In genomic region chr5:88813188-88813587, GRCm38 (mm10) we compare ENCODE assay signal across 21 mouse cellular contexts. TPM values are rescaled to one million over a fixed set of nuclear protein-coding genes. Genes with fewer than 3 reads are reported as not detected.
DNase-seq lines count a peak whose midpoint lies in the region; ATAC-seq lines count a peak whose summit lies in the region.
"Had no signal": no experiment of that assay in that cellular context is flagged by ENCODE, and none has a peak within 500 bp of the region (broad histone marks: within the 10 kb centered on the region; RNA-seq: fewer than 3 reads in every experiment).

No protein-coding gene starts in this region.

- no peak for DNase-seq in cerebellum, postnatal 4 days (ENCODE audit: low spot score in 2 of 2)
- DNase-seq in forebrain, embryonic 14.5 days (ENCODE audit: low spot score): no peak
- peak; percentile 92 for DNase-seq in brain, adult 2 months (ENCODE audit: low read depth, low spot score)
- DNase-seq in cerebellum, postnatal 14 days: peak; percentile 46 to 68
- DNase-seq in thymus, postnatal 4 days: no peak
- DNase-seq: adrenal gland, postnatal 10 days; B cell, adult 2 months; gastrocnemius, postnatal 36 days; heart, adult 11 months; heart, postnatal 4 days; kidney, adult 8-10 months had no signal

- H3K4me1 ChIP-seq in forebrain, embryonic 16.5 days (replicated peaks; ENCODE audit: control insufficient read depth, insufficient read depth, low read length): no peaks in the 10 kb centered on the region
- no peaks in the 10 kb centered on the region for H3K4me1 ChIP-seq in forebrain, embryonic 14.5 days (ENCODE audit: control insufficient read depth, insufficient read depth, low read length)
- H3K4me1 ChIP-seq: embryonic facial prominence, embryonic 10.5 days; heart, embryonic 13.5 days; hindbrain, embryonic 12.5 days had no signal

- peak; percentile 45; the same call in 1 of the 2 replicates for ATAC-seq in cerebellum, adult (ENCODE audit: insufficient number of reproducible peaks, low FRiP score, low TSS enrichment)
- peak; percentile 55; the same call in 1 of the 2 replicates for ATAC-seq in forebrain, embryonic 16.5 days
- no peak for ATAC-seq in forebrain, embryonic 14.5 days
- ATAC-seq: CD4-positive, CD25-positive, alpha-beta regulatory T cell, adult 4 months; hindbrain, embryonic 16.5 days; inflammation-experienced regulatory T-cells, adult 6 months; intestine, postnatal 0 days had no signal

- no peaks in the 10 kb centered on the region for H3K27me3 ChIP-seq in forebrain, embryonic 16.5 days (replicated peaks; ENCODE audit: control insufficient read depth, insufficient read depth, low read length)
- no peaks in the 10 kb centered on the region for H3K27me3 ChIP-seq in forebrain, embryonic 14.5 days (replicated peaks; ENCODE audit: control insufficient read depth, insufficient read depth, low read length)
- H3K27me3 ChIP-seq: heart, embryonic 13.5 days; hindbrain, embryonic 12.5 days had no signal

- H3K9ac ChIP-seq in forebrain, embryonic 16.5 days (replicated peaks; ENCODE audit: low read depth, low read length): no peak overlapping the region
- H3K9ac ChIP-seq in forebrain, embryonic 14.5 days (ENCODE audit: low read length): no peak overlapping the region
- H3K9ac ChIP-seq: heart, embryonic 13.5 days; hindbrain, embryonic 12.5 days had no signal

- H3K4me2 ChIP-seq in forebrain, embryonic 16.5 days (ENCODE audit: low read length): no peak overlapping the region
- no peak overlapping the region for H3K4me2 ChIP-seq in forebrain, embryonic 14.5 days (ENCODE audit: low read length)
- H3K4me2 ChIP-seq: heart, embryonic 13.5 days; hindbrain, embryonic 12.5 days had no signal

- H3K4me3 ChIP-seq in forebrain, embryonic 16.5 days (replicated peaks; ENCODE audit: low read length): no peak overlapping the region
- no peak overlapping the region for H3K4me3 ChIP-seq in forebrain, embryonic 14.5 days (ENCODE audit: low read depth, low read length)
- H3K4me3 ChIP-seq: embryonic facial prominence, embryonic 10.5 days; heart, embryonic 13.5 days; hindbrain, embryonic 12.5 days had no signal

- no peaks in the 10 kb centered on the region for H3K36me3 ChIP-seq in forebrain, embryonic 16.5 days (ENCODE audit: control insufficient read depth, insufficient read depth)
- no peaks in the 10 kb centered on the region for H3K36me3 ChIP-seq in forebrain, embryonic 14.5 days (ENCODE audit: control insufficient read depth, insufficient read depth, low read length)
- H3K36me3 ChIP-seq: embryonic facial prominence, embryonic 10.5 days; G1E; heart, embryonic 13.5 days; hindbrain, embryonic 12.5 days had no signal

- H3K27ac ChIP-seq in forebrain, embryonic 16.5 days (ENCODE audit: low read length): peak overlapping the region; percentile 11; the same call in 1 of the 2 replicates
- no peak overlapping the region for H3K27ac ChIP-seq in forebrain, embryonic 14.5 days (ENCODE audit: low read depth, low read length)
- H3K27ac ChIP-seq: embryonic facial prominence, embryonic 10.5 days; heart, embryonic 13.5 days; hindbrain, embryonic 12.5 days had no signal

- no peaks in the 10 kb centered on the region for H3K9me3 ChIP-seq in forebrain, embryonic 16.5 days (ENCODE audit: control insufficient read depth, low read length)
- H3K9me3 ChIP-seq in forebrain, embryonic 14.5 days (replicated peaks; ENCODE audit: control insufficient read depth, low read length): no peaks in the 10 kb centered on the region
- H3K9me3 ChIP-seq: embryonic facial prominence, embryonic 10.5 days; G1E; heart, embryonic 13.5 days; hindbrain, embryonic 12.5 days had no signal

- WGBS in forebrain, embryonic 16.5 days: 82% methylated on average over 2 of the region's 2 CpGs
- 85% methylated on average over 2 of the region's 2 CpGs for WGBS in forebrain, embryonic 14.5 days

RNA-seq across cellular contexts. Expression of gene Dck, which starts 48.4 kb away (rescaled TPM):
- 77.2 and 95.8 TPM in 2 replicates for polyA plus RNA-seq in forebrain, embryonic 16.5 days (2015; fragmentation: Nextera tagmentation; extraction: Ambion mirVana)
- 93.7 and 94.7 TPM in 2 replicates for polyA plus RNA-seq in forebrain, embryonic 14.5 days (2014; fragmentation: Nextera tagmentation; extraction: Ambion mirVana)

Comparison
In these comparisons a context has a peak if more than half of its experiments do, and no peak if none do; other contexts are left out.
1. DNase-seq: peak in brain, adult 2 months (single experiment) and cerebellum, postnatal 14 days (2 of 2); none in cerebellum, postnatal 4 days (0 of 2), forebrain, embryonic 14.5 days (single experiment) and thymus, postnatal 4 days (single experiment).